Mouse (Mus musculus) embryonic fibroblast, embryonic 13.5 days (primary cell): Measurements from ENCODE around the gene Babam2.

Source experiments
- CTCF ChIP-seq: IDR thresholded peaks from 2 replicates; pipeline ENCODE4 v1.5.1; 2011; ENCODE audit warnings: mild to moderate bottlenecking, control low read depth, low read length, moderate library complexity, borderline replicate concordance; ENCODE audit not compliant: insufficient read depth
- POLR2A ChIP-seq: IDR thresholded peaks from 2 replicates; pipeline ENCODE4 v1.6.1; 2011; ENCODE audit warnings: low read depth, mild to moderate bottlenecking, control low read depth, low read length, moderate library complexity

DNA sequence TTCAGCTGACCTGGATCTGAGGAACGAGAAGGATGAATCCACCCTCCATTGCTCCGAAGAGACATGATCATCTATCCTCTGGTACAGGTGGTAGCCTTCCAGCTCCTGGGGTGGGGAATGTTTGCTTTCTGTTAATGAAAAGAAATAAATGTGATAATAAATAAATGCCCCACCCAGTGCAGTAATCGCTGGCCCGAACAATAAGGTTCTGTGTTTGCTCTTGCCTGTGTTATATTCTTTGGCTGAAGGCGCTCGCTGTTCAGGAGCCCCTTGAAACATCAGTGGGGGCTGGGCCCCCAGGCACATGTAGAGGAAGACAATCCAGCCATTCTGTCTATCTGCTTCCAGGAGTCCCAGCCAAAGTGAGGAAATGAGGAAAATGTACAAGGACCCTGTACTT, 427.5 kb downstream of the Babam2 start:
- TF ChIP-seq CTCF (no peak), POLR2A (no peak)
